Mouse (Mus musculus): ENCODE measurements at regions not wholly inside any gene's neighbourhood (a gene's known extent, or its start where the extent isn't known, plus 50 kb on each side); places are given as distances from the start of the nearest gene placed in this dataset.

- TF ChIP-seq GATA1 (IDR thresholded peaks at IDR 0.05; ENCODE audit: borderline replicate concordance, low read length) (no peak), FLI1 (IDR thresholded peaks at IDR 0.05; ENCODE audit: low read length) (no peak)
- H3K4me1 ChIP-seq, result no peaks in the 10 kb centered on the region
- H3K4me3 ChIP-seq (replicated peaks), result no peak overlapping the region
- H3K9me3 ChIP-seq, result peaks cover 25% of the 10 kb centered on the region
- no peaks in the 10 kb centered on the region for H3K36me3 ChIP-seq (replicated peaks; ENCODE audit: low read length)
- no peaks in the 10 kb centered on the region for H3K27me3 ChIP-seq (replicated peaks)
These were observed 275.6 kb upstream of the Castor2 start for GRCm38 (mm10) chr5:133823871-133824270.

- Histone ChIP-seq H3K9me3 (peaks cover 20% of the 10 kb centered on the region), H3K27me3 (replicated peaks) (no peaks in the 10 kb centered on the region), H3K4me3 (replicated peaks) (no peak overlapping the region), H3K36me3 (replicated peaks; ENCODE audit: low read length) (no peaks in the 10 kb centered on the region), H3K4me1 (no peaks in the 10 kb centered on the region)
- TF ChIP-seq GATA1 (IDR thresholded peaks at IDR 0.05; ENCODE audit: borderline replicate concordance, low read length) (no peak), FLI1 (IDR thresholded peaks at IDR 0.05; ENCODE audit: low read length) (no peak)
These were observed 278.2 kb upstream of the Castor2 start for GRCm38 (mm10) chr5:133821273-133821672.

- TF ChIP-seq GATA1 (IDR thresholded peaks at IDR 0.05; ENCODE audit: borderline replicate concordance, low read length) (no peak), FLI1 (IDR thresholded peaks at IDR 0.05; ENCODE audit: low read length) (no peak)
- H3K4me1 ChIP-seq, result no peaks in the 10 kb centered on the region
- no peak overlapping the region for H3K4me3 ChIP-seq (replicated peaks)
- H3K9me3 ChIP-seq, result peaks cover 41% of the 10 kb centered on the region
- H3K36me3 ChIP-seq (replicated peaks; ENCODE audit: low read length), result no peaks in the 10 kb centered on the region
- H3K27me3 ChIP-seq (replicated peaks), result no peaks in the 10 kb centered on the region
These were observed 284.0 kb upstream of the Castor2 start for GRCm38 (mm10) chr5:133815462-133815861.

- Histone ChIP-seq H3K27me3 (replicated peaks) (no peaks in the 10 kb centered on the region), H3K4me1 (no peaks in the 10 kb centered on the region), H3K4me3 (replicated peaks) (no peak overlapping the region), H3K36me3 (replicated peaks; ENCODE audit: low read length) (no peaks in the 10 kb centered on the region), H3K9me3 (peaks cover 49% of the 10 kb centered on the region)
- TF ChIP-seq FLI1 (IDR thresholded peaks at IDR 0.05; ENCODE audit: low read length) (no peak), GATA1 (IDR thresholded peaks at IDR 0.05; ENCODE audit: borderline replicate concordance, low read length) (no peak)
These were observed 285.1 kb upstream of the Castor2 start for GRCm38 (mm10) chr5:133814436-133814835.

GRCm38 (mm10) chr5:133812216-133812615, 287.3 kb upstream of the Castor2 start:
- Histone ChIP-seq H3K4me1 (no peaks in the 10 kb centered on the region), H3K27me3 (replicated peaks) (no peaks in the 10 kb centered on the region), H3K36me3 (replicated peaks; ENCODE audit: low read length) (no peaks in the 10 kb centered on the region), H3K4me3 (replicated peaks) (no peak overlapping the region), H3K9me3 (peaks cover 57% of the 10 kb centered on the region)
- no peak for TF ChIP-seq FLI1 (IDR thresholded peaks at IDR 0.05; ENCODE audit: low read length)
- no peak for TF ChIP-seq GATA1 (IDR thresholded peaks at IDR 0.05; ENCODE audit: borderline replicate concordance, low read length)

GRCm38 (mm10) chr5:133806891-133807290, 292.6 kb upstream of the Castor2 start:
- H3K36me3 ChIP-seq (replicated peaks; ENCODE audit: low read length), result no peaks in the 10 kb centered on the region
- TF ChIP-seq GATA1 (IDR thresholded peaks at IDR 0.05; ENCODE audit: borderline replicate concordance, low read length) (no peak), FLI1 (IDR thresholded peaks at IDR 0.05; ENCODE audit: low read length) (no peak)

GRCm38 (mm10) chr5:133802001-133802400, 297.5 kb upstream of the Castor2 start:
- Histone ChIP-seq H3K4me3 (replicated peaks) (no peak overlapping the region), H3K9me3 (peaks cover 27% of the 10 kb centered on the region), H3K4me1 (no peaks in the 10 kb centered on the region), H3K36me3 (replicated peaks; ENCODE audit: low read length) (no peaks in the 10 kb centered on the region), H3K27me3 (replicated peaks) (no peaks in the 10 kb centered on the region)
- TF ChIP-seq FLI1 (IDR thresholded peaks at IDR 0.05; ENCODE audit: low read length), result no peak
- TF ChIP-seq GATA1 (IDR thresholded peaks at IDR 0.05; ENCODE audit: borderline replicate concordance, low read length), result no peak

More at GRCm38 (mm10) chr5:133806891-133807290, 292.6 kb upstream of the Castor2 start:
- no peaks in the 10 kb centered on the region for H3K27me3 ChIP-seq (replicated peaks)
- H3K4me3 ChIP-seq (replicated peaks), result no peak overlapping the region
- peaks cover 34% of the 10 kb centered on the region for H3K9me3 ChIP-seq
- H3K4me1 ChIP-seq, result no peaks in the 10 kb centered on the region

- Histone ChIP-seq H3K36me3 (replicated peaks; ENCODE audit: low read length) (no peaks in the 10 kb centered on the region), H3K4me3 (replicated peaks) (no peak overlapping the region), H3K4me1 (no peaks in the 10 kb centered on the region), H3K9me3 (peaks cover 56% of the 10 kb centered on the region), H3K27me3 (replicated peaks) (no peaks in the 10 kb centered on the region)
- TF ChIP-seq GATA1 (IDR thresholded peaks at IDR 0.05; ENCODE audit: borderline replicate concordance, low read length) (no peak), FLI1 (IDR thresholded peaks at IDR 0.05; ENCODE audit: low read length) (no peak)
These were observed 303.9 kb upstream of the Castor2 start for GRCm38 (mm10) chr5:133795638-133796037.

- Histone ChIP-seq H3K9me3 (peaks cover 62% of the 10 kb centered on the region), H3K27me3 (replicated peaks) (no peaks in the 10 kb centered on the region), H3K4me1 (no peaks in the 10 kb centered on the region), H3K4me3 (replicated peaks) (no peak overlapping the region), H3K36me3 (replicated peaks; ENCODE audit: low read length) (no peaks in the 10 kb centered on the region)
- TF ChIP-seq FLI1 (IDR thresholded peaks at IDR 0.05; ENCODE audit: low read length), result no peak
- TF ChIP-seq GATA1 (IDR thresholded peaks at IDR 0.05; ENCODE audit: borderline replicate concordance, low read length), result no peak
These were observed 308.8 kb upstream of the Castor2 start for GRCm38 (mm10) chr5:133790726-133791125.

- Histone ChIP-seq H3K4me1 (no peaks in the 10 kb centered on the region), H3K36me3 (replicated peaks; ENCODE audit: low read length) (no peaks in the 10 kb centered on the region), H3K27me3 (replicated peaks) (no peaks in the 10 kb centered on the region), H3K4me3 (replicated peaks) (no peak overlapping the region), H3K9me3 (peaks cover 66% of the 10 kb centered on the region)
- TF ChIP-seq FLI1 (IDR thresholded peaks at IDR 0.05; ENCODE audit: low read length) (no peak), GATA1 (IDR thresholded peaks at IDR 0.05; ENCODE audit: borderline replicate concordance, low read length) (no peak)
These were observed 311.5 kb upstream of the Castor2 start for GRCm38 (mm10) chr5:133788006-133788405.

- TF ChIP-seq FLI1 (IDR thresholded peaks at IDR 0.05; ENCODE audit: low read length), result no peak
- TF ChIP-seq GATA1 (IDR thresholded peaks at IDR 0.05; ENCODE audit: borderline replicate concordance, low read length), result no peak
- Histone ChIP-seq H3K4me3 (replicated peaks) (no peak overlapping the region), H3K9me3 (peaks cover 62% of the 10 kb centered on the region), H3K4me1 (no peaks in the 10 kb centered on the region), H3K27me3 (replicated peaks) (no peaks in the 10 kb centered on the region), H3K36me3 (replicated peaks; ENCODE audit: low read length) (no peaks in the 10 kb centered on the region)
These were observed 312.0 kb upstream of the Castor2 start for GRCm38 (mm10) chr5:133787491-133787890.

Measured in megakaryocyte, embryonic 14.5 days (primary cell).